Mouse (Mus musculus): Measurements from ENCODE around the gene Disc1.

The Disc1 gene

GRCm38 (mm10) chr8:125272089-125272866, 218.3 kb downstream of the Disc1 start:
- DNase-seq: no peak

GRCm38 (mm10) chr8:125277071-125277682, 223.2 kb downstream of the Disc1 start:
- no peak for DNase-seq

- no peak for DNase-seq
Observed at GRCm38 (mm10) chr8:125279156-125279555, 225.2 kb downstream of the Disc1 start.

GRCm38 (mm10) chr8:125279892-125280291, 225.9 kb downstream of the Disc1 start:
- DNase-seq: no peak

GRCm38 (mm10) chr8:125282531-125282930, 228.5 kb downstream of the Disc1 start:
- peak; percentile 13 for DNase-seq

GRCm38 (mm10) chr8:125283542-125283941, 229.5 kb downstream of the Disc1 start:
- DNase-seq: no peak

GRCm38 (mm10) chr8:125284875-125285274, 230.9 kb downstream of the Disc1 start:
- no peak for DNase-seq

GRCm38 (mm10) chr8:125285391-125285790, 231.4 kb downstream of the Disc1 start:
- no peak for DNase-seq

GRCm38 (mm10) chr8:125285966-125286681, 232.1 kb downstream of the Disc1 start:
- peak; percentile 15 for DNase-seq

GRCm38 (mm10) chr8:125287311-125287710, 233.3 kb downstream of the Disc1 start:
- DNase-seq: no peak

GRCm38 (mm10) chr8:125287841-125288341, 233.9 kb downstream of the Disc1 start:
- DNase-seq: no peak

- no peak for DNase-seq
Observed at GRCm38 (mm10) chr8:125291506-125291905, 237.5 kb downstream of the Disc1 start.

- no peak for DNase-seq
Observed at GRCm38 (mm10) chr8:125291932-125292717, 238.1 kb downstream of the Disc1 start.

- peak; percentile 17 for DNase-seq
Observed at GRCm38 (mm10) chr8:125292933-125293591, 239.1 kb downstream of the Disc1 start.

- peak; percentile 20 for DNase-seq
Observed at GRCm38 (mm10) chr8:125299248-125299647, 245.3 kb downstream of the Disc1 start.

- no peak for DNase-seq
Observed at GRCm38 (mm10) chr8:125301931-125302361, 248.0 kb downstream of the Disc1 start.

- DNase-seq: no peak
Observed at GRCm38 (mm10) chr8:125306665-125307064, 252.7 kb downstream of the Disc1 start.

GRCm38 (mm10) chr8:125309985-125310384, 256.0 kb downstream of the Disc1 start:
- DNase-seq: no peak
